Mouse (Mus musculus) bone marrow, adult 2 months (tissue): ENCODE results near the gene Ddx58.

Experiments
- CTCF ChIP-seq: fragments of 200-500 bp; IDR thresholded peaks from 2 replicates; pipeline ENCODE4 v1.5.1; 2011; ENCODE audit warnings: low read length, control low read depth; ENCODE audit not compliant: control insufficient read depth, insufficient read depth
- POLR2A ChIP-seq: fragments of 200-500 bp; IDR thresholded peaks from 2 replicates; pipeline ENCODE4 v1.6.1; 2011; ENCODE audit warnings: low read depth, mild to moderate bottlenecking, control low read depth, low read length, borderline replicate concordance; ENCODE audit not compliant: control insufficient read depth

GRCm38 (mm10) chr4:40192246-40192645, 47.4 kb downstream of the Ddx58 start:
- TF ChIP-seq CTCF (no peak), POLR2A (no peak)
